Mouse (Mus musculus) ES-Bruce4 (cell line): ENCODE measurements around the gene Mreg.

Source experiments
- CTCF ChIP-seq: IDR thresholded peaks from one replicate; pipeline ENCODE4 v1.8.1; 2011; ENCODE audit warnings: low read depth, low read length
- POLR2A ChIP-seq: IDR thresholded peaks from one replicate; pipeline ENCODE4 v1.8.1; 2011; ENCODE audit warnings: low read length; ENCODE audit not compliant: insufficient read depth

DNA sequence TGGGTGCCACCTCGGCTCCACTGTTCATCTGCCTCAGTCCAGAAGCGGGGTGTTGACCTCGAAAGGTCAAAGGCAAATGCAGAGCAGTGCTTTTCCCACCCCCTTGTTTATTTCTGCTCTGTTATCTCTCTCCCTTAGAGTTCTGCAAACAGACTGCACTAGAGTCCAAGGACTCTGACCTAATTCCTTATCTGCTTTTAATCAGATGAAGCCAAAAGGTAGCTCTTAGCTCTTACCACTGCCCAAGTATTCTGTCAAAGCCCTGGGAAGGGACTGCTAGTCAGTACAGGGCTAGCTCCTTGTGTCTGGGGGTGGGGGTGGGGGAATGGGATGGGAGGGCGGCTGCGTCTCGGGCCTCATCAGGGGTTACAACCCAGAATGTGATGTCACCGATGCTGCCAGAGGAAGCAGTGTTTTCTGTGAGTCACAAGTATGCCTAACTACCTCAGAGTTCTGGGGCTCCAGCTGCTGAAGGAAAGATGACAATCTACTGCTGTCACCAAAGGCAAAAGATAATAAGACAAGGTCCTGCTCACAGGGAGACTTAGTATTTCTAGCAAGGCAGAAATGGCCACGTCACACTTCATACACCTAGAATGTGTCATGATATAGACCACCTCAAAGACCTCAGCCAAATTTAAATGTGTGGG, 38.6 kb downstream of the Mreg start:
- no peak for TF ChIP-seq CTCF
- TF ChIP-seq POLR2A: no peak
